ENCODE assay signal across 9 mouse cellular contexts in genomic region chr13:83997599-83998369, GRCm38 (mm10).
DNase-seq lines count a peak whose midpoint lies in the region; ATAC-seq and TF ChIP-seq lines count a peak whose summit lies in the region.
"Had no signal": no experiment of that assay in that cellular context is flagged by ENCODE, and none has a peak within 500 bp of the region (broad histone marks: within the 10 kb centered on the region; RNA-seq: fewer than 3 reads in every experiment).

No protein-coding gene starts in this region.

- peak; percentile 82 for ATAC-seq in forebrain, postnatal 0 days
- no peak for ATAC-seq in megakaryocyte, adult 5-6 weeks (ENCODE audit: poor library complexity, severe bottlenecking)

- peaks cover 6% of the 10 kb centered on the region; the same call in 1 of the 2 replicates for H3K4me1 ChIP-seq in forebrain, postnatal 0 days (ENCODE audit: insufficient read depth)
- H3K4me1 ChIP-seq in cerebellum, adult 2 months (ENCODE audit: control insufficient read depth, insufficient read depth, low read length), result no peaks in the 10 kb centered on the region
- H3K4me1 ChIP-seq: lung, embryonic 15.5 days had no signal

- peak; percentile 9 for DNase-seq in A20 (ENCODE audit: low read depth, low spot score)
- peak; percentile 1 for DNase-seq in WW6 (ENCODE audit: low read depth, low spot score)
- peak; percentile 50 for DNase-seq in forebrain, postnatal 0 days
- DNase-seq in large intestine, adult 2 months (ENCODE audit: low read depth, low spot score), result peak; percentile 7
- no peak for DNase-seq in heart, postnatal 10 days
- DNase-seq in cerebellum, adult 2 months, result no peak
- no peak for DNase-seq in lung, postnatal 4 days

- H3K4me2 ChIP-seq in forebrain, postnatal 0 days (ENCODE audit: low read depth), result peak overlapping the region; percentile 28
- H3K4me2 ChIP-seq: lung, embryonic 15.5 days had no signal

- no peak for TF ChIP-seq POLR2A in cerebellum, adult 2 months (IDR thresholded peaks at IDR 0.05; ENCODE audit: borderline replicate concordance, insufficient read depth, low read length)

- no peaks in the 10 kb centered on the region for H3K36me3 ChIP-seq in forebrain, postnatal 0 days (ENCODE audit: insufficient read depth)
- H3K36me3 ChIP-seq: lung, embryonic 15.5 days had no signal

- TF ChIP-seq CTCF in forebrain, postnatal 0 days (IDR thresholded peaks at IDR 0.05; ENCODE audit: low read depth), result no peak
- TF ChIP-seq CTCF in cerebellum, adult 2 months (IDR thresholded peaks at IDR 0.05; ENCODE audit: borderline replicate concordance, insufficient read depth, low read depth, low read length), result no peak

- no peaks in the 10 kb centered on the region for H3K9me3 ChIP-seq in forebrain, postnatal 0 days (ENCODE audit: low read length)
- H3K9me3 ChIP-seq: lung, embryonic 15.5 days had no signal

- H3K27me3 ChIP-seq in forebrain, postnatal 0 days (ENCODE audit: insufficient read depth, low read length), result no peaks in the 10 kb centered on the region
- no peaks in the 10 kb centered on the region for H3K27me3 ChIP-seq in cerebellum, adult 2 months (ENCODE audit: control insufficient read depth, insufficient read depth, low read length)
- H3K27me3 ChIP-seq: lung, embryonic 15.5 days had no signal

- WGBS in forebrain, postnatal 0 days, result 26% methylated on average over 12 of the region's 12 CpGs
- 47% methylated on average over 12 of the region's 12 CpGs for WGBS in large intestine, adult 2 months
- 54% methylated on average over 12 of the region's 12 CpGs for WGBS in cerebellum, adult 2 months

- H3K9ac ChIP-seq in forebrain, postnatal 0 days, result 0 out of 2 replicates have a peak overlapping the region, but pooled peaks have one; percentile 33
- H3K9ac ChIP-seq: lung, embryonic 15.5 days had no signal

- H3K27ac ChIP-seq in forebrain, postnatal 0 days (ENCODE audit: low read depth, low read length), result peak overlapping the region; percentile 50; the same call in 1 of the 2 replicates
- H3K27ac ChIP-seq in cerebellum, adult 2 months (ENCODE audit: insufficient read depth, low read length), result no peak overlapping the region
- H3K27ac ChIP-seq: lung, embryonic 15.5 days had no signal

- H3K4me3 ChIP-seq in forebrain, postnatal 0 days (ENCODE audit: low read depth, low read length), result no peak overlapping the region
- H3K4me3 ChIP-seq in cerebellum, adult 2 months (replicated peaks; ENCODE audit: insufficient read depth, low read depth, low read length), result no peak overlapping the region
- H3K4me3 ChIP-seq: lung, embryonic 15.5 days had no signal

- intact Hi-C loops in heart, postnatal 10 days (cut with DNase I), result no loop called here

Comparison
In these comparisons a context has a peak if more than half of its experiments do, and no peak if none do; other contexts are left out.
1. DNase-seq: peak in A20 (single experiment), WW6 (single experiment), forebrain, postnatal 0 days (single experiment) and large intestine, adult 2 months (single experiment); none in heart, postnatal 10 days (0 of 2), cerebellum, adult 2 months (0 of 2) and lung, postnatal 4 days (0 of 2).